Mouse (Mus musculus): ENCODE data around the gene Creb5. TPM values are rescaled to one million over a fixed set of nuclear protein-coding genes. Genes with fewer than 3 reads are reported as not detected.

Creb5 gene
- polyA plus RNA-seq, 1 experiment from 2014 or later, result 5.4 TPM

DNA sequence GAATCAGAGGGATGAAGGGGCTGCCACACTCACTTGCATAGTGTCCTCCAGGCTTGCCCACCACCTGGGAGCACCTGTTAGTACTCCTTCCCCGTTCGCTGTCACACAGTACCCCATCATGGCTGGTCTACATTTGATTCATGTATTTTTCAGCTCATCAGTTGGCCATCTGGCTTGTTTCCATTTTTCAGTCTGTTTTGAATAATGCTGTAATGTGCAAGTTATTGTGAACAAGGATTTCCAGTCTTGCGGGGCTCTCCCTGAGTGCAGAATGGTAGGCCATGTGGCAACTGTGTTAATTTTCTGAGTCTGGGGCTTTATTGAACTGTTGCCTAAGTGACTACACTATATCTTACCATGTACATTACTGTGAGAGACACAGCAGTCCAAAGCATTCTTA, 369.4 kb downstream of the Creb5 start:
- Histone ChIP-seq H3K36me3 (ENCODE audit: insufficient read depth, low read length) (no peaks in the 10 kb centered on the region), H3K4me3 (ENCODE audit: low read depth, low read length) (no peak overlapping the region), H3K9me3 (ENCODE audit: low read length) (no peaks in the 10 kb centered on the region), H3K9ac (replicated peaks; ENCODE audit: low read depth) (no peak overlapping the region), H3K4me2 (replicated peaks; ENCODE audit: low read depth, low read length) (no peak overlapping the region), H3K27me3 (replicated peaks; ENCODE audit: insufficient read depth, low read length) (0 out of 2 replicates have a peak, but pooled peaks cover 5% of the 10 kb centered on the region), H3K4me1 (ENCODE audit: insufficient read depth, low read depth, low read length) (no peaks in the 10 kb centered on the region; the same call in 1 of the 2 replicates), H3K27ac (ENCODE audit: low read length) (no peak overlapping the region)
- 72% methylated on average over 3 of the region's 3 CpGs for WGBS
- TF ChIP-seq CTCF (IDR thresholded peaks at IDR 0.05) (no peak), EP300 (IDR thresholded peaks at IDR 0.05) (no peak)
- ATAC-seq (no peak; the same call in 1 of the 2 replicates), DNase-seq (ENCODE audit: low spot score) (peak; percentile 11)

DNA sequence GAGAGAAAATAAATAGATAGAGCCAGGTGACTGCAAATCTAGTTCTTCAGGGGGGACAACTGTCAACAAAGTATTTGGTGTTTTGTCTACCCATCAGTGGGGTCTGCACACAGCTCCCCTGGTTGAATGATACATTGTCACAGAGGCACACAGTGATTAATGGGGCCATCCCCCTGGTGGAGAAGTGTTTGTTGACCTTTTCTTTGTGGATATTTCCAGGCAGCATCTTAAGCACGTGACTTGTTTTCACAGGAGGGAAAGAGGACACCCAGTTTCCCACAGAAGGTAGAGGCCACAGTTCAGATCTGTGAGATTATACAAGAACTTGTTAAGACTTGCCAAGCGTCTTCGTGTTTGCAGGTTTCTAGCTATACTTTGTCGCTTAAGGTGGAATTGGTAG, 370.4 kb downstream of the Creb5 start:
- 63% methylated on average over 4 of the region's 4 CpGs for WGBS
- ATAC-seq, result no peak

DNA sequence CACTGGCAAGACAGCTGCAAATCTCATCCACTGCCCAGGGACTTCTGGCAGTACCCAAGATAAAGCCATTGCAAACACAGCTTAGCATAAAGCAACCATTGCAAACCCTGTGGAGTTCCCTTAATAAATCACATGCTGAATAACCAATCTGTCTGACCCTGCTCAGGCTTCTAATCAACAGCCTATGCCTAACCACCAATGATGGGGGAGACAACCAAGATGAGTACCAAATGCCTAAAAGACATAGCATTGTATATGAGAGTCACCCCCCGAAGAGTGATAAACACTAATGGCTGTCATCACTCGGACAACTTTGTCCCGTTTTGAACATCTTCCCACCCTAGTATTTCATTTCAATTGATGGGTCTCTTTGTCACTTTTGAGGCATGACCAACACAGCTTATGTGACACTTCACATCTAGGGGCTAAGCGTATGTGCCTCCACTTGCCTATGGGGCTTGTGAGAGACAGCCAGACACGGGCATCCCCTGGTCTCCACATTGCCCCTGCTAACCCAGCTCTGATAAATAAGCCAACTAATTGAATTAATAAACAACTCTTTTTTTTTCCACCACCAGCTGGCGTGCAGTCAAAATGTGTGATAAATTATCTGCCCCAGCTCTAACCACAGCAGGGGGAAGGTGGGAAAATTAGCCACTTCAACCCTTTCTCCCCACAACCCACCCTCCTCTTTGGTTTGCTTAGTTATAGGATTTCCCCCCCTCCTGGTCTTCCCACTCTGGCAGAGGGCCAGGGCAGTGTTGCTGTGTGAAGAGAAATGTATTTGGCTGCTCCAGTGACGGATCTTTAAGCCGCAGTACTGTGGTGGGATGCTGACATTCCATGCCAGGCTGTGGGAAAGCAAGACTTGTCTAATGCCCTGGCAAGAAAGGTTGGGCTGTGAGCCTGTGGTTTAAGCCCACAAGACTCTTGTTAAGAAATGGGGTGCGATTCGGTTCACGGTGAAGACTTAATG, 376.1 kb downstream of the Creb5 start:
- Histone ChIP-seq H3K36me3 (ENCODE audit: insufficient read depth, low read length) (no peaks in the 10 kb centered on the region), H3K4me3 (ENCODE audit: low read depth, low read length) (no peak overlapping the region), H3K4me2 (replicated peaks; ENCODE audit: low read depth, low read length) (no peak overlapping the region), H3K27ac (ENCODE audit: low read length) (no peak overlapping the region), H3K27me3 (replicated peaks; ENCODE audit: insufficient read depth, low read length) (no peaks in the 10 kb centered on the region), H3K9ac (replicated peaks; ENCODE audit: low read depth) (no peak overlapping the region), H3K4me1 (ENCODE audit: insufficient read depth, low read depth, low read length) (no peaks in the 10 kb centered on the region), H3K9me3 (ENCODE audit: low read length) (no peaks in the 10 kb centered on the region)
- peak; percentile 24 for DNase-seq (ENCODE audit: low spot score)
- WGBS, result 47% methylated on average over 11 of the region's 11 CpGs
- no peak for ATAC-seq
- TF ChIP-seq CTCF (IDR thresholded peaks at IDR 0.05) (no peak), EP300 (IDR thresholded peaks at IDR 0.05) (no peak)

More for the DNA sequence above, 370.4 kb downstream of the Creb5 start:
- Histone ChIP-seq H3K36me3 (ENCODE audit: insufficient read depth, low read length) (no peaks in the 10 kb centered on the region), H3K9ac (replicated peaks; ENCODE audit: low read depth) (no peak overlapping the region), H3K27me3 (replicated peaks; ENCODE audit: insufficient read depth, low read length) (0 out of 2 replicates have a peak, but pooled peaks cover 5% of the 10 kb centered on the region), H3K9me3 (ENCODE audit: low read length) (no peaks in the 10 kb centered on the region), H3K27ac (ENCODE audit: low read length) (no peak overlapping the region), H3K4me2 (replicated peaks; ENCODE audit: low read depth, low read length) (no peak overlapping the region), H3K4me1 (ENCODE audit: insufficient read depth, low read depth, low read length) (no peaks in the 10 kb centered on the region; the same call in 1 of the 2 replicates), H3K4me3 (ENCODE audit: low read depth, low read length) (no peak overlapping the region)
- no peak for DNase-seq (ENCODE audit: low spot score)
- TF ChIP-seq EP300 (IDR thresholded peaks at IDR 0.05) (no peak), CTCF (IDR thresholded peaks at IDR 0.05) (no peak)

GRCm38 (mm10) chr6:53664759-53665158, 377.7 kb downstream of the Creb5 start:
- Histone ChIP-seq H3K4me1 (ENCODE audit: insufficient read depth, low read depth, low read length) (no peaks in the 10 kb centered on the region), H3K36me3 (ENCODE audit: insufficient read depth, low read length) (no peaks in the 10 kb centered on the region), H3K9me3 (ENCODE audit: low read length) (no peaks in the 10 kb centered on the region), H3K4me3 (ENCODE audit: low read depth, low read length) (no peak overlapping the region), H3K27me3 (replicated peaks; ENCODE audit: insufficient read depth, low read length) (no peaks in the 10 kb centered on the region), H3K4me2 (replicated peaks; ENCODE audit: low read depth, low read length) (no peak overlapping the region), H3K9ac (replicated peaks; ENCODE audit: low read depth) (no peak overlapping the region), H3K27ac (ENCODE audit: low read length) (no peak overlapping the region)
- DNase-seq (ENCODE audit: low spot score) (peak; percentile 65), ATAC-seq (peak; percentile 82)
- WGBS, result 50% methylated on average over 1 of the region's 1 CpGs
- TF ChIP-seq EP300 (IDR thresholded peaks at IDR 0.05) (0 out of 2 replicates have a peak, but pooled peaks have one; percentile 27), CTCF (IDR thresholded peaks at IDR 0.05) (no peak)

DNA sequence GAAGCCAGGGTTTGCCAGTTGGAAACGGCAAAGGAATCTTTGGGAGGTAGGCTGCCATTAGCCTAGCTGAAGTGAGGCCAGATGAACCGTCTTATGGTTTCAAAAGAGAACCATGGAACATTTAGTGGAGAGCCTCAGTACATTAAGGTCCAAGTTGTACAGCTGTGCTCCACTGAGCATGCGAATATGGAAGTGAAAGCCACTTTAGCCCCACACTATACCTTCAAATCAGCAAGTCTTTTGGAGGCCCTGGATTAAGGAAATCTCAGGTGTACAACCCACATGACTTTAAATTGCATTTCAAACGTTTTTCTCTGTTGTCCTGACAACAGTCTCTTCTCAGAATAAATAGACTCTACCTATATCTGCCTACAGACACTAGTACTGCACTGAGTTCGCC, 379.4 kb downstream of the Creb5 start:
- no peak overlapping the region for H3K9ac ChIP-seq (replicated peaks; ENCODE audit: low read depth)
- H3K4me2 ChIP-seq (replicated peaks; ENCODE audit: low read depth, low read length), result no peak overlapping the region
- no peak overlapping the region for H3K4me3 ChIP-seq (ENCODE audit: low read depth, low read length)
- DNase-seq (ENCODE audit: low spot score) (no peak), ATAC-seq (no peak)
- no peaks in the 10 kb centered on the region for H3K27me3 ChIP-seq (replicated peaks; ENCODE audit: insufficient read depth, low read length)
- no peaks in the 10 kb centered on the region for H3K9me3 ChIP-seq (ENCODE audit: low read length)
- H3K36me3 ChIP-seq (ENCODE audit: insufficient read depth, low read length), result no peaks in the 10 kb centered on the region
- H3K27ac ChIP-seq (ENCODE audit: low read length), result no peak overlapping the region
- no peaks in the 10 kb centered on the region for H3K4me1 ChIP-seq (ENCODE audit: insufficient read depth, low read depth, low read length)
- TF ChIP-seq EP300 (IDR thresholded peaks at IDR 0.05) (no peak), CTCF (IDR thresholded peaks at IDR 0.05) (no peak)
- 68% methylated on average over 5 of the region's 5 CpGs for WGBS

DNA sequence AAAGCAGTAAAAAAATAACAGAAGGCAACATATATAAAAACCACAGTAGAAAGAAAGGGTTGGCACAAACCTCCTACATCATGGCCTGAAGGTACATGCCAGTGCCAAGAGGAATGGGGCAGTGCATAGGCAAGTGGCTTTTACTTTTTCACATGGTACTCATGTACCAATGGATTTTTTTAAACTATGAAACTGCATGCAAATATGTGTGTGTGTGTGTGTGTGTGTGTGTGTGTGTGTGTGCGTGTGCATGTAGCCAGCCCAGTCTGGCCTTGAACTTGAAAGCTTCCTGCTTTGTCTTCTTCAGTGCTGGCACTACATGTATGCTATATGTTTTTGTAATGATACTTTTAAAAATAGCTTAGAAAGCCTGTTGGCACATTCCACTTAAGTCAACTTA, 391.2 kb downstream of the Creb5 start:
- WGBS, result 85% methylated on average over 1 of the region's 1 CpGs
- no peak overlapping the region for H3K4me2 ChIP-seq (replicated peaks; ENCODE audit: low read depth, low read length)
- no peak for DNase-seq (ENCODE audit: low spot score)
- no peak overlapping the region for H3K27ac ChIP-seq (ENCODE audit: low read length)
- no peaks in the 10 kb centered on the region for H3K27me3 ChIP-seq (replicated peaks; ENCODE audit: insufficient read depth, low read length)
- no peaks in the 10 kb centered on the region for H3K36me3 ChIP-seq (ENCODE audit: insufficient read depth, low read length)
- H3K9me3 ChIP-seq (ENCODE audit: low read length), result no peaks in the 10 kb centered on the region
- H3K4me1 ChIP-seq (ENCODE audit: insufficient read depth, low read depth, low read length), result no peaks in the 10 kb centered on the region
- no peak overlapping the region for H3K4me3 ChIP-seq (ENCODE audit: low read depth, low read length)
- H3K9ac ChIP-seq (replicated peaks; ENCODE audit: low read depth), result no peak overlapping the region
- no peak for ATAC-seq
- TF ChIP-seq CTCF (IDR thresholded peaks at IDR 0.05) (no peak), EP300 (IDR thresholded peaks at IDR 0.05) (no peak)

Measured in lung, postnatal 0 days (tissue).